Mouse (Mus musculus) heart, embryonic 16.5 days (tissue): ENCODE measurements at regions not wholly inside any gene's neighbourhood (a gene's known extent, or its start where the extent isn't known, plus 50 kb on each side); places are given as distances from the start of the nearest gene placed in this dataset.

Source experiments
- ATAC-seq: fragments of 200-750 bp; cut with Nextera tagmentation; replicated peaks from 2 replicates; pipeline ENCODE4 v1.8.0; 2017; ENCODE audit warnings: moderate number of reproducible peaks; ENCODE audit not compliant: insufficient read depth, low FRiP score; ENCODE audit errors: extremely low read depth
- H3K27ac ChIP-seq: fragments of 300-500 bp; sonication (generic); 2 replicates; pipeline ENCODE4 v1.5.1; 2014; ENCODE audit warnings: mild to moderate bottlenecking, low read length, control low read depth, moderate library complexity
- H3K27me3 ChIP-seq: fragments of 300-500 bp; sonication (generic); 2 replicates; pipeline ENCODE4 v1.6.1; 2014; ENCODE audit warnings: low read length, mixed read lengths; ENCODE audit not compliant: control insufficient read depth, insufficient read depth
- H3K36me3 ChIP-seq: fragments of 300-500 bp; sonication (generic); 2 replicates; pipeline ENCODE4 v1.6.1; 2014; ENCODE audit not compliant: control insufficient read depth, insufficient read depth
- H3K4me1 ChIP-seq: fragments of 300-500 bp; sonication (generic); 2 replicates; pipeline ENCODE4 v1.6.1; 2014; ENCODE audit warnings: low read length, mixed read lengths; ENCODE audit not compliant: control insufficient read depth, insufficient read depth
- H3K4me2 ChIP-seq: fragments of 300-500 bp; sonication (generic); 2 replicates; pipeline ENCODE4 v1.6.1; 2014; ENCODE audit warnings: low read depth, mild to moderate bottlenecking, control low read depth, low read length
- H3K4me3 ChIP-seq: fragments of 300-500 bp; sonication (generic); 2 replicates; pipeline ENCODE4 v1.5.1; 2014; ENCODE audit warnings: mild to moderate bottlenecking, control low read depth, low read length
- H3K9ac ChIP-seq: fragments of 300-500 bp; sonication (generic); 2 replicates; pipeline ENCODE4 v1.6.1; 2014; ENCODE audit warnings: low read length, control low read depth
- H3K9me3 ChIP-seq: fragments of 300-500 bp; sonication (generic); replicated peaks from 2 replicates; pipeline ENCODE4 v1.6.1; 2016; ENCODE audit warnings: low read length; ENCODE audit not compliant: control insufficient read depth
- WGBS: fragments of 180-500 bp; shearing (Covaris S2); extraction: QIAGEN DNeasy Blood & Tissue Kit; methylation state at CpG from one replicate; pipeline ENCODE4 v1.1.7; 2014; 5-methylcytosine and 5-hydroxymethylcytosine counted together

DNA sequence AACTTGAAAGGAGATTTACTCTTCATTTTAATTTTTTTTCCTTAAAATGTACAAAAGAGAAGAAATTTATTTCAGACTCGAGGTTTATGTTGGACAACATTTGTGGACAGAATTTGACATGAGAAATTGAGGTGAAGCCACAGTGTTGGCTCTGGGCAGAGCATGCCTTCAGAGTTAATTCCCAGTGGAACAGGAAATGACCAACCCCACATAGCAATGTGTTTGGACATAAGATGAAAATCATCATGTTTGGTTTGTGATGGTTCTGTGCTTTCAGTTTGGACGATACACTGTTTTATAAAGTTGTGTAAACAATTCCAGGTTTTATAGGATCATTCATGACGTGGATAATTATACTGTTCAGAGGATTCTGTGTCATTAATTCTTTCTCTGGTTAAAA is 271.9 kb upstream of the Mettl25 start:
- Histone ChIP-seq H3K4me2 (no peak overlapping the region), H3K4me3 (no peak overlapping the region), H3K36me3 (no peaks in the 10 kb centered on the region), H3K4me1 (no peaks in the 10 kb centered on the region), H3K9me3 (no peaks in the 10 kb centered on the region), H3K9ac (no peak overlapping the region), H3K27me3 (no peaks in the 10 kb centered on the region), H3K27ac (no peak overlapping the region)
- ATAC-seq, result no peak
- WGBS, result 51% methylated on average over 3 of the region's 3 CpGs

DNA sequence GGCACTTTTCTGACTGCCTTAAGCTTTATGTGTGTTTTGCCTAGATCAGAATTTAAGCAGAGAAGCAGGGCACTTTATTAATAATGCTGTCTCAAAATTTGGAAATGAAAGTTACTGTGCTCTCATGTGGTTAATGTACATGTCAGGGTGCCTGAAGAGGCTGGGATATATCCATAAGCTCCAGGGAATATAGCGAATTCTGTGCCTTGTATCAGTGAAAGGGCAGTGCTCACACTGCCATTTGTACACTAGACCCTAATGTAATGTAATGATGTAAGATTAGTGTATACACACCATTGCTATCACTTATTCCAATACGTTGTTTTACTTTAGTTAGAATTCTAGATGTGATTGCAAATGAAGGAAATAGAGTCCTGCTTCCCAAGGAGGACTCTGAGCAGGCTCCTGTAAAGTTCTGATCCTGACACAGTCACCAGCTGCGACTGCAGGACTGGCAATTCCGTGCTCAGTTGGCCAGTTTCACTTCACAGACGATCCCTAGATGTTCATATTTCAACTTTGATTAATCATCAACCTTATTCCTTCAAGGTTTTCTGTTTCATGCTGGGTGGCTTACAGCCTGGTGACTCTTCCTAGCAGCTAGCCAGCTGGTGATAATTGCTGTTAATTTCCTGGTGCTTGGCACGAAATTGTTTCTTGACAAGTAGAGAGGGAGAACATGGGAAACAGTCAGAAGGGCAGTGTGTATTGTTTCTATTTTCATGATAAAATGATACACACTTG is 273.7 kb upstream of the Mettl25 start:
- H3K27me3 ChIP-seq, result no peaks in the 10 kb centered on the region
- H3K4me3 ChIP-seq, result no peak overlapping the region
- WGBS, result 41% methylated on average over 6 of the region's 6 CpGs
- H3K36me3 ChIP-seq, result no peaks in the 10 kb centered on the region
- H3K9me3 ChIP-seq, result no peaks in the 10 kb centered on the region
- ATAC-seq, result no peak
- H3K4me1 ChIP-seq, result no peaks in the 10 kb centered on the region
- no peak overlapping the region for H3K9ac ChIP-seq
- no peak overlapping the region for H3K4me2 ChIP-seq
- no peak overlapping the region for H3K27ac ChIP-seq

- 62% methylated on average over 2 of the region's 2 CpGs for WGBS
- no peak overlapping the region for H3K4me3 ChIP-seq
- ATAC-seq, result no peak
Observed at GRCm38 (mm10) chr10:106121826-106122225, 280.6 kb upstream of the Mettl25 start.

GRCm38 (mm10) chr10:106122952-106123351 is 281.8 kb upstream of the Mettl25 start:
- no peaks in the 10 kb centered on the region for H3K36me3 ChIP-seq
- no peaks in the 10 kb centered on the region for H3K4me1 ChIP-seq
- H3K4me2 ChIP-seq, result no peak overlapping the region
- ATAC-seq, result no peak
- H3K27me3 ChIP-seq, result no peaks in the 10 kb centered on the region
- no peak overlapping the region for H3K4me3 ChIP-seq
- H3K9ac ChIP-seq, result no peak overlapping the region
- no peak overlapping the region for H3K27ac ChIP-seq
- H3K9me3 ChIP-seq, result no peaks in the 10 kb centered on the region
- 76% methylated on average over 8 of the region's 8 CpGs for WGBS

More at GRCm38 (mm10) chr10:106121826-106122225, 280.6 kb upstream of the Mettl25 start:
- Histone ChIP-seq H3K9ac (no peak overlapping the region), H3K4me2 (no peak overlapping the region), H3K27me3 (no peaks in the 10 kb centered on the region), H3K9me3 (no peaks in the 10 kb centered on the region), H3K27ac (no peak overlapping the region), H3K4me1 (no peaks in the 10 kb centered on the region), H3K36me3 (no peaks in the 10 kb centered on the region)

- Histone ChIP-seq H3K4me2 (no peak overlapping the region), H3K27me3 (no peaks in the 10 kb centered on the region), H3K27ac (no peak overlapping the region), H3K36me3 (no peaks in the 10 kb centered on the region), H3K4me1 (no peaks in the 10 kb centered on the region), H3K9ac (no peak overlapping the region), H3K9me3 (no peaks in the 10 kb centered on the region), H3K4me3 (no peak overlapping the region)
- ATAC-seq, result no peak
- 47% methylated on average over 3 of the region's 3 CpGs for WGBS
Observed at GRCm38 (mm10) chr10:106172131-106172530, 298.0 kb upstream of the Ppfia2 start.

- no peak overlapping the region for H3K4me3 ChIP-seq
- no peak overlapping the region for H3K27ac ChIP-seq
- H3K27me3 ChIP-seq, result no peaks in the 10 kb centered on the region
- ATAC-seq, result no peak
- no peaks in the 10 kb centered on the region for H3K4me1 ChIP-seq
- no peak overlapping the region for H3K9ac ChIP-seq
- no peaks in the 10 kb centered on the region for H3K9me3 ChIP-seq
- 33% methylated on average over 1 of the region's 1 CpGs for WGBS
- H3K4me2 ChIP-seq, result no peak overlapping the region
- no peaks in the 10 kb centered on the region for H3K36me3 ChIP-seq
Observed at GRCm38 (mm10) chr10:106174433-106174832, 295.7 kb upstream of the Ppfia2 start.

- Histone ChIP-seq H3K27ac (no peak overlapping the region), H3K9ac (no peak overlapping the region), H3K36me3 (no peaks in the 10 kb centered on the region), H3K4me1 (no peaks in the 10 kb centered on the region), H3K9me3 (no peaks in the 10 kb centered on the region), H3K27me3 (no peaks in the 10 kb centered on the region), H3K4me2 (no peak overlapping the region), H3K4me3 (no peak overlapping the region)
- no peak for ATAC-seq
- WGBS, result 67% methylated on average over 3 of the region's 3 CpGs
Observed at GRCm38 (mm10) chr10:106179651-106180050, 290.5 kb upstream of the Ppfia2 start.

DNA sequence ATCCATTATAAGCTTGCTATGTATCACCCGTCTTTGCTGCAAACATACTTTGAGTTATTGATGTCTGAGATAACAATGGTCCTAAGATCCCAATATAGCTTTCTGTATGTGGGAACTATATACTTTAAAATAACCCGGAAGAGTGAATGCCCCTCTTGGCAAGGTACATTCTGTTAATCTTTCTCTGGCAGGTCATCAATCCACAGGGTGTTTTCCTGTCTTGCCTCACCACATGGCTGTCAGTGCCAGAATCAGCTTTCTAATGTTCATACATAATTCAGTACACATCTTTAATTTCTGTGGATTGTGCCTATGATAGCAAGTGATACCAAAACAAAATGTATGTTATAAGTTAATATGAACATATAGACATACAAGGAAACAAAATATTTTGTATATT is 267.6 kb upstream of the Ppfia2 start:
- 67% methylated on average over 2 of the region's 2 CpGs for WGBS
- ATAC-seq, result no peak
- H3K36me3 ChIP-seq, result no peaks in the 10 kb centered on the region

DNA sequence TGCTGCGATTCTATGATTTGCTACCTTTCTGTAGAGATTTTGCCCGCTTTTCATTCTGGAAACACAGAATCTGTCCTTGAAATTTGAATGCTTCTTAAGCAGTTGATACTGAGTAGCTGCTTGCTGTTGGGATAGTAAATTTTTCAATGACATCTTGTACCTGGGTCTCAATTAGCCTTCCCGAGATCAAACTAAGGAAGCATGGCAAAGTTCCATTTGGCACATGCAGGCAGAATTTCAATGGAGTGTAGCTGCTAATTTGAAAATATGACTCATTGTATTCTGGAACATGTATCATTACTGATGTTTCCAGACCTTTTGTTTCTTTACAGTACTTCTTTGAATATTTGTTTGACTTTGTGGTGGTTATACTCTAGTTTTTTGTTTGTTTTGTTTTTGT is 245.9 kb upstream of the Ppfia2 start:
- Histone ChIP-seq H3K4me2 (no peak overlapping the region), H3K36me3 (no peaks in the 10 kb centered on the region), H3K4me3 (no peak overlapping the region), H3K9ac (no peak overlapping the region), H3K9me3 (no peaks in the 10 kb centered on the region), H3K4me1 (no peaks in the 10 kb centered on the region), H3K27me3 (no peaks in the 10 kb centered on the region), H3K27ac (no peak overlapping the region)
- WGBS, result 80% methylated on average over 3 of the region's 3 CpGs
- no peak for ATAC-seq

More for the DNA sequence above, 267.6 kb upstream of the Ppfia2 start:
- Histone ChIP-seq H3K4me2 (no peak overlapping the region), H3K4me1 (no peaks in the 10 kb centered on the region), H3K4me3 (no peak overlapping the region), H3K9me3 (no peaks in the 10 kb centered on the region), H3K27ac (no peak overlapping the region), H3K9ac (no peak overlapping the region), H3K27me3 (no peaks in the 10 kb centered on the region)
